Mouse (Mus musculus): ENCODE data around the gene Tmsb10. TPM values are rescaled to one million over a fixed set of nuclear protein-coding genes. Genes with fewer than 3 reads are reported as not detected.

The Tmsb10 gene
- 42.1 and 61.5 TPM in 2 replicates for polyA plus RNA-seq (2012; rRNA removed; ENCODE audit: low replicate concordance)

GRCm38 (mm10) chr6:72958662-72959071 lies at the start of gene Tmsb10:
Gene Tmsb10 (minus strand): TSS chr6:72958748.

Other genes with a start within 250 kb of the Tmsb10 start
- gene Tcf7l1, start 169.5 kb downstream of the Tmsb10 start, polyA plus RNA-seq (2012; rRNA removed; ENCODE audit: low replicate concordance) = 5.4 and 9.3 TPM in 2 replicates
- gene Kcmf1, start 58.8 kb downstream of the Tmsb10 start, polyA plus RNA-seq (2012; rRNA removed; ENCODE audit: low replicate concordance) = 142 and 185 TPM in 2 replicates

Data from duodenum, adult 2 months (tissue).